Mouse (Mus musculus) cortical plate, adult 2 months (tissue): ENCODE measurements around the gene Rad9a. TPM values are rescaled to one million over a fixed set of nuclear protein-coding genes. Genes with fewer than 3 reads are reported as not detected.
A peak's percentile ranks its signal among the peaks of the same experiment; 100 is the strongest.

Source experiments
- H3K27ac ChIP-seq: fragments of 200-500 bp; 2 replicates; pipeline ENCODE4 v1.5.1; 2012; ENCODE audit warnings: low read length, control low read depth, inconsistent platforms; ENCODE audit not compliant: insufficient read depth
- H3K4me1 ChIP-seq: fragments of 200-500 bp; 2 replicates; pipeline ENCODE4 v1.6.1; 2011; ENCODE audit warnings: low read length; ENCODE audit not compliant: control insufficient read depth, insufficient read depth
- H3K4me3 ChIP-seq: fragments of 200-500 bp; 2 replicates; pipeline ENCODE4 v1.5.1; 2011; ENCODE audit warnings: mild to moderate bottlenecking, low read length, control low read depth; ENCODE audit not compliant: insufficient read depth
- CTCF ChIP-seq: fragments of 200-500 bp; IDR thresholded peaks from 2 replicates; pipeline ENCODE4 v1.5.1; 2011; ENCODE audit warnings: mild to moderate bottlenecking, control low read depth, low read length; ENCODE audit not compliant: insufficient read depth; ENCODE audit errors: extremely low read depth
- POLR2A ChIP-seq: fragments of 200-500 bp; IDR thresholded peaks from 2 replicates; pipeline ENCODE4 v1.6.1; 2011; ENCODE audit warnings: mild to moderate bottlenecking, low read length, control low read depth; ENCODE audit not compliant: insufficient read depth; ENCODE audit errors: extremely low read depth
- polyA plus RNA-seq: library from polyadenylated mRNA; depleted of rRNA; stranded (reverse); fragments of >200 nt; gene quantifications from 2 replicates; pipeline ENCODE4 v1.2.3, GENCODE M21; 2012

The Rad9a gene
- polyA plus RNA-seq, 1 experiment, result 18.4 TPM

DNA sequence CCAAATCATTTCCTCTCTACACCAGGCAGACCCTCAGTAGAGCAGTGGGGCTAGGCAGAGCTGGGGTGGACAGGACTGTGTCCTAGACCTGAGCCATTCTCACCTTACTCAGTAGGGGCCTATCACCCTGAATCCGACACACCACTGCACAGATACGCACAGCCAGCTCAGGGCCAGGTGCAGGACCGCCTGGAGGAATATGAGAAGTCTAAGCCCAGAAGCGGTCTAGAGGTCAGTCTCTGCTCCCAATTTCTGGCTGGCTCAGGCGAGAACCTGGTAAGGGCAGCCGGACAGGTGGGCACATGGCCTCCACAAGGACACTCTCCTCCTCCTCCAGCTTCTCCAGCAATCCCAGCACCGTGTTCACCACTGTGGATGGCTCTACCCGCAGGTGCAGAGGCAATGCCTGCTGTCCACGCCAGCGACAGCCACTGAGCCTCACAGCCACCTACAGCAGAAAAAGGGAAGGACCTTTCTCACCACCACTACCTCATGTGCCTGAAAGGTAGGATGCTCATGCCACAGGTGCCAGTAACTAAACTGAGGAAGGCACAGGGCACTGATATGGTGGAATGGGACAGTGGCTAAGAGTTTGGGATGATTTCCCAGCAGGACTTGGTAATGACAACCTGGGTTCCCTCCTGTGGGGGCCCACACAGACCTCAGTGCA lies 30.6 kb downstream of the Rad9a start:
- H3K27ac ChIP-seq, result no peak overlapping the region
- no peaks in the 10 kb centered on the region for H3K4me1 ChIP-seq
- no peak overlapping the region for H3K4me3 ChIP-seq
- TF ChIP-seq CTCF (no peak), POLR2A (no peak)

DNA sequence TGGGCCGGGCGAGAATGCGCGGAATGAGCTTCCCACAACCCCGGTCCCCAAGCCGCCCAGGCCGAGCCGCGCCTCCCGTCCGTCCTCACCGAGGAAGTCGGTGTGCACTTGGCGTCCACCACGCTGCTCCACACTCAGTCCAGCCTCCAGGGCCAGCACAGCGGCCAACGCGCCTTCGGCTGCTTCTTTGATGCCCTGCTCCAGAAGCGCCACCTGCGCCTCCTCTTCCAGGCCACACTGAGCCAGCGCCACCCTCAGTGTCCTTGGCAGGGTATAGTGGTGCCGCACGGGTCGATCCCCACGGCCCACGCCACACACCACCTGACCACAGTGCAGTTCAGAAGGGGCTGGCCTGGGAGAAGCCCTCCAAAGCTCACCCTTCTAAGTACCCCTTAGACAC lies 31.7 kb downstream of the Rad9a start:
- Histone ChIP-seq H3K4me3 (peak overlapping the region; percentile 39), H3K4me1 (no peaks in the 10 kb centered on the region), H3K27ac (peak overlapping the region; percentile 76)
- TF ChIP-seq CTCF (no peak), POLR2A (no peak)

DNA sequence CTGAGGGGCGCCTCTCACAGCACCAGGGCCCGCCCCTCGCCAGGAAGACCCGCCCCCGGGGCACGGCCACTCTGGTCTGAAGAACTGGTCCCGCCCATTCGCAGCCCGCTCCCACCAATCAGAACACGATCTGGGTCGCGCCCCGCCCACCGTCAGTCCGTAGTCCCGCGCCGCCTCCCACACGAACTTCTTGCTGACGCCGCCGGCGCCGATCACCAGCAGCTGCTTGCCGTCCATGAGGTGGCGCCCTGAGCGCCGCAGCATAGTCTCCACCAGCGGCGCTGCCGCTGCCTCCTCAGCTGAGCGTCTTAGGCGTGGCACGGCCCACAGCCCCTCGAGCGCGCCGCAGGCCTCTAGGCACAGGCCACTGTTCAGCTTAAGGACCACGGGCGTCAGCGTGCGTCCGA lies 32.1 kb downstream of the Rad9a start:
- peak; percentile 89 for TF ChIP-seq POLR2A
- peak; percentile 60 for TF ChIP-seq CTCF
- Histone ChIP-seq H3K4me1 (no peaks in the 10 kb centered on the region), H3K4me3 (peak overlapping the region; percentile 39), H3K27ac (peak overlapping the region; percentile 76)

DNA sequence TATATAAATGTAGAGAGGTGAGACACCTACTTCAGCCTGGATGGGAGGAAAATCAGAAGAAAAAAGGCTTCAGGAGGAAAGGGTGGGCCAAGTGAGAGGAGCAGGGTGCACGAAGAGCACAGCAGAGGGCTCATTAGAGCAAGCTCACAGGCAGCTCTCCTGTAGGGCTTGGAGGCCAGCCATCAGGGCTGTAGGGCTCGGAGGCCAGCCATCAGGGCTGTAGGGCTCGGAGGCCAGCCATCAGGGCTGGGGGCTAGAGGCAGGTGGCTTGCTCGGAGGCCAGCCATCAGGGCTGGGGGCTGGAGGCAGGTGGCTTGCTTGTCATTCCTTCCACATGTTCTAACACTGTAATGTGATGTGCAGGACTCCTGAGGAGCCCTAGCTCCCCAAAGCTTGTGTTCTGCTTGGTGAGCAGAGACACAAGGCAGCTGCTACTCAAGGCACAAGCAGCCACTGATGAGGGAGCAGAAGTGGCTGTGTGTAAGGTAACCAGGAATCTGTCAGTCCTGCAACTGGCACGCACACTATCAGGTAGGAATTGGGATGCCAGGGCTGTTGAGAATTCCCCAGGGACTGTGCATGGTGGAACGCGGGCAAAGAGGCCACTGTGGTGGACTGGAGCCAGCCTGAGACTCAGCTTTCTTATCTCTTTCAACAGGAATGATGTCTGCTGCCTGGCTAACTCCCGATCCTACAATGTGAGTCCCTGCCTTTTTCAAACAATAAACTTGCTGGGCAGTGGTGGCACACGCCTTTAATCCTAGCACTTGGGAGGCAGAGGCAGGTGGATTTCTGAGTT lies 34.6 kb downstream of the Rad9a start:
- no peak overlapping the region for H3K4me3 ChIP-seq
- TF ChIP-seq CTCF (no peak), POLR2A (no peak)
- H3K27ac ChIP-seq, result no peak overlapping the region
- peaks cover 4% of the 10 kb centered on the region for H3K4me1 ChIP-seq

DNA sequence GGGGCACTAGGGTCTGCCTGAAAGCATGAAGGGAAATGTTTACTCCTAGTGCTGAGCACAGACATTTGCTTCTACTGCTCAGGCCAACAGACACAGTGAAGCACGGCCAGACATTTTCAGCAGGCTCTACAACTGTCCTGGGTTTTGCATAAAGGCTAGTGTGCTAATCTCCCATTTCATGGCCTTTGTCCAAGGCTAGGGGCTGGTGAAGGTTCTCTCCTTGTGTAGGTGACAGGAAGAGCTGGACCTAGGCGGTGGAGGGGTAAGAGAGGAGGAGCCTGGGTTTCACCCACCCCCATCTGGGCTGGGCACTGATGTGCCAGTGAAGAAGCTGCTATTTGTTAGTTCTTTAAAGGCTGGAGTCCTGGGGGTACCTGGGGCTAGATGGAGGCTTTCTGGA lies 36.7 kb downstream of the Rad9a start:
- Histone ChIP-seq H3K4me3 (no peak overlapping the region), H3K27ac (no peak overlapping the region), H3K4me1 (peaks cover 4% of the 10 kb centered on the region)
- TF ChIP-seq CTCF (no peak), POLR2A (no peak)

DNA sequence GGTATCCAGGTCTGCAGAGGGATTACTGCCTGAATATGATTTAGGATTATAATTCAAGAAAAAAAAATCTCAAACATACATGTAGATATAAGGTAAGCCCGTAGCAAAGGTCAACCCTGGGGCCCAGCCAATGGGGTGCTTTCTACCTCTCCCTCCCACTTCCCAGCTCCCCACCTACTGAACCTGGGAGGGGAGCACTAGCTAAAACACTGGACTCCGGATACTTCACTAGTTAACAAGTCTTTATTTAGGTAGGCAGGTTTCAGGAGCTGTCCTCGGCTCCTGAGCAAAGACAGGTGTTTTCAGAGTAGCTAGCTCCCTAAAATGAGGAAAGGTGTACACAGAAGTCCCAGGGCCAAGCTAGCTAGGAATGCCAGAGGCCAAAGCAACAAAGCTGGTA lies 37.4 kb downstream of the Rad9a start:
- peaks cover 4% of the 10 kb centered on the region for H3K4me1 ChIP-seq
- no peak overlapping the region for H3K4me3 ChIP-seq
- no peak for TF ChIP-seq POLR2A
- no peak for TF ChIP-seq CTCF
- H3K27ac ChIP-seq, result no peak overlapping the region

DNA sequence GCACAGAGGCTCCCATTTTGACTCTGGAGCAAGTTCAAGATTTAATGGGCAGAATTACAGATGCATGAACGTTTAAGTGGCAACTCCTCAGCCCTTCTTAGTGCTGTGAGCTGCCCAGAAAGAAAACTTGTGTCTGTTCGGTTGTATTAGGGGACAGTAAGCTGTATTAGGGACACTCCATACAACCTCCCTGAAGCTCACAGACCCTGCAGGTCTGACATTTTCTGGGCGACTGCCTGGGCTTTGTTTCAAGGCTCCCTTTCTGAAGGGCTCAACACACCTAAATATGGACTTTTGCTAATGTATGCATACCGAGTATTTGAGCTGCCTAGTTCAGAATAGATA lies 37.9 kb downstream of the Rad9a start:
- peak overlapping the region; percentile 58 for H3K4me3 ChIP-seq
- TF ChIP-seq CTCF (no peak), POLR2A (no peak)
- H3K4me1 ChIP-seq, result peaks cover 4% of the 10 kb centered on the region
- H3K27ac ChIP-seq, result peak overlapping the region; percentile 64; the same call in 1 of the 2 replicates

DNA sequence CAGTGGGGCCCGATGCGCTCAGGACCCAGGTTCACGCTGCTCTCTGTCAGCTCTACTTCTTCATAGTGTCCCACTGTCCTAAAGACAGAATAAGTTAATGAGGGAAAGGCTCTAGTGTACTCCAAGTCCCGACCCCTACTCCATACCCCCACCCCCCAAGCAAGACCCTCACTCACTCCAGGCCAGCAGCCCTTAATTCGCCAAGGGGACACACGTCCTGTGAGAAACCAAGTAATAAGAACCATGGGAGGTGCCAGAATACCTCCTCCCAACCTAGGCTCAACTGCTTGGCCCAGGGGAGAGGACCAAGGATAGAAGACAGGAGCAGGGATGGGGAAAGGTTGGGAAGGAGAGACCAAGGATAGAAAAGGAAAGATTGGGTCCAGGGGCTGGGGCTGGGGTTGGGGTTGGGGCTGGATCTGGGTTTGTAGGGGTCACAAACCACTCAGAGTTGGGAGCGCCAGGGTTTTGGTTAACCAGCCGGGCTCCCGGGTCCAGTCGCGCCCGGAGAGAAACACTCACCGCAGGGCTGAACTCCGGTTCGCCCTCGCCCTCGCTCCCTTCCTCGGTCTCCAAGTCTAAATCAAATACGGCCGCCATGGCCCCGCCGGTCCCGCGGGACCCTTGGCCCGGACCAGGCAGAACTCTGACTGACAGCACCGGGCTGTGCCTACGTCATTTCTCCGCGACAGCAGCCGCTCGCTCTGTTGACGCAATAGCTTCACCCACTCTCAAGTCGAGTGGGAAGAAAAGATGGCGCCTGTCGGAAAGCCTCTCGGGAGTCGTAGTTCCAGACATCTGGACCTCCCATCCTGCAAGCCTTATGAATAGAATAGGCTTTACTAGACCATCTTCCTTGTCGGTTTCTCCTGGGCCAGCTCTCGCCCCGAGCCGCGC lies 38.6 kb downstream of the Rad9a start, which contains the start of gene Rps6kb2:
TSS of gene Rps6kb2 (minus strand) at position 709 of the 897 bp plus-strand sequence.
- no peak for TF ChIP-seq CTCF
- TF ChIP-seq POLR2A, result peak; percentile 65; the same call in 1 of the 2 replicates
- peak within 1 kb of the TSS; percentile 58 for H3K4me3 ChIP-seq
- H3K27ac ChIP-seq, result peak within 1 kb of the TSS; percentile 64; the same call in 1 of the 2 replicates
- peaks cover 4% of the 10 kb centered on the region for H3K4me1 ChIP-seq

DNA sequence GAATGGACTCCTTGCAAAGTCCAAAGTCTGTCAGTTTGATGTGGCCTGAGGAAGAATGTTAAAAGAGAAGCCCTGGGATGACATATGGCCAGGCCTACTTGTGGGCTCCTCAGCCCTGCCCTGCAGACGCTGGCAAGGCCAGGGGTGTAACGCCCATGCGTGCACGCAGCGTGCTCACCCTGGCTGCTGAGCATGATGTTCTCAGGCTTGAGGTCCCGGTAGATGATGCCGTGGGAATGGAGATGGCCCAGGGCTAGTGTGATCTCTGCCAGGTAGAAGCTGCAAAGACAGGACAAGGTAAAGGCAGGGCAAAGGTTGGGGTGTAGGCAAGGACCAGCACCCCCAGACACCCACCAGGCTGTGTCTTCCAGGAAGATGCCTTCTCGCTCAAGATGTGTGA lies 42.4 kb downstream of the Rad9a start:
- H3K4me1 ChIP-seq, result peaks cover 4% of the 10 kb centered on the region
- no peak overlapping the region for H3K27ac ChIP-seq
- no peak overlapping the region for H3K4me3 ChIP-seq
- TF ChIP-seq POLR2A, result no peak
- TF ChIP-seq CTCF, result no peak
